Mouse (Mus musculus) embryonic facial prominence, embryonic 11.5 days (tissue): Measurements from ENCODE around the gene Lif. TPM values are rescaled to one million over a fixed set of nuclear protein-coding genes. Genes with fewer than 3 reads are reported as not detected.

Experiments
- ATAC-seq: fragments of 200-750 bp; cut with Nextera tagmentation; replicated peaks from 2 replicates; pipeline ENCODE4 v1.8.0; 2017; ENCODE audit warnings: low read depth; ENCODE audit not compliant: insufficient number of reproducible peaks, low FRiP score, low TSS enrichment
- DNase-seq: peaks from one replicate; pipeline ENCODE4 v3.0.0-alpha.2; 2015; ENCODE audit warnings: low spot score
- H3K27ac ChIP-seq: fragments of 300-500 bp; sonication (generic); replicated peaks from 2 replicates; pipeline ENCODE4 v1.5.1; 2014; ENCODE audit warnings: mild to moderate bottlenecking, low read depth, low read length, control low read depth
- H3K27me3 ChIP-seq: fragments of 300-500 bp; sonication (generic); 2 replicates; pipeline ENCODE4 v1.6.1; 2014; ENCODE audit warnings: mild to moderate bottlenecking, low read length, moderate library complexity, mixed read lengths; ENCODE audit not compliant: control insufficient read depth, insufficient read depth
- H3K36me3 ChIP-seq: fragments of 300-500 bp; sonication (generic); replicated peaks from 2 replicates; pipeline ENCODE4 v1.6.1; 2014; ENCODE audit warnings: low read depth, mild to moderate bottlenecking, low read length, moderate library complexity, mixed read lengths; ENCODE audit not compliant: control insufficient read depth, insufficient read depth
- H3K4me1 ChIP-seq: fragments of 300-500 bp; sonication (generic); 2 replicates; pipeline ENCODE4 v1.6.1; 2014; ENCODE audit warnings: low read length, mixed read lengths; ENCODE audit not compliant: control insufficient read depth, insufficient read depth
- H3K4me2 ChIP-seq: fragments of 300-500 bp; sonication (generic); 2 replicates; pipeline ENCODE4 v1.6.1; 2014; ENCODE audit warnings: low read depth, mild to moderate bottlenecking, control low read depth, low read length, moderate library complexity
- H3K4me3 ChIP-seq: fragments of 300-500 bp; sonication (generic); 2 replicates; pipeline ENCODE4 v1.5.1; 2014; ENCODE audit warnings: low read depth, low read length, control low read depth
- H3K9ac ChIP-seq: fragments of 300-500 bp; sonication (generic); replicated peaks from 2 replicates; pipeline ENCODE4 v1.6.1; 2014; ENCODE audit warnings: mild to moderate bottlenecking, control low read depth, low read length
- H3K9me3 ChIP-seq: fragments of 300-500 bp; sonication (generic); replicated peaks from 2 replicates; pipeline ENCODE4 v1.6.1; 2016; ENCODE audit warnings: mild to moderate bottlenecking, low read length, inconsistent platforms, mixed read lengths; ENCODE audit not compliant: control insufficient read depth
- WGBS: fragments of 180-500 bp; shearing (Covaris S2); extraction: QIAGEN DNeasy Blood & Tissue Kit; methylation state at CpG from one replicate; pipeline ENCODE4 v1.1.7; 2014; 5-methylcytosine and 5-hydroxymethylcytosine counted together
- polyA plus RNA-seq: library from polyadenylated mRNA; unstranded; fragments of >200 nt; fragmentation: Nextera tagmentation; extraction: Ambion mirVana; gene quantifications from 2 replicates; pipeline ENCODE4 v1.2.1, GENCODE M21; 2014

Gene Lif
- polyA plus RNA-seq, 1 experiment from 2014 or later: 0.07 TPM

DNA sequence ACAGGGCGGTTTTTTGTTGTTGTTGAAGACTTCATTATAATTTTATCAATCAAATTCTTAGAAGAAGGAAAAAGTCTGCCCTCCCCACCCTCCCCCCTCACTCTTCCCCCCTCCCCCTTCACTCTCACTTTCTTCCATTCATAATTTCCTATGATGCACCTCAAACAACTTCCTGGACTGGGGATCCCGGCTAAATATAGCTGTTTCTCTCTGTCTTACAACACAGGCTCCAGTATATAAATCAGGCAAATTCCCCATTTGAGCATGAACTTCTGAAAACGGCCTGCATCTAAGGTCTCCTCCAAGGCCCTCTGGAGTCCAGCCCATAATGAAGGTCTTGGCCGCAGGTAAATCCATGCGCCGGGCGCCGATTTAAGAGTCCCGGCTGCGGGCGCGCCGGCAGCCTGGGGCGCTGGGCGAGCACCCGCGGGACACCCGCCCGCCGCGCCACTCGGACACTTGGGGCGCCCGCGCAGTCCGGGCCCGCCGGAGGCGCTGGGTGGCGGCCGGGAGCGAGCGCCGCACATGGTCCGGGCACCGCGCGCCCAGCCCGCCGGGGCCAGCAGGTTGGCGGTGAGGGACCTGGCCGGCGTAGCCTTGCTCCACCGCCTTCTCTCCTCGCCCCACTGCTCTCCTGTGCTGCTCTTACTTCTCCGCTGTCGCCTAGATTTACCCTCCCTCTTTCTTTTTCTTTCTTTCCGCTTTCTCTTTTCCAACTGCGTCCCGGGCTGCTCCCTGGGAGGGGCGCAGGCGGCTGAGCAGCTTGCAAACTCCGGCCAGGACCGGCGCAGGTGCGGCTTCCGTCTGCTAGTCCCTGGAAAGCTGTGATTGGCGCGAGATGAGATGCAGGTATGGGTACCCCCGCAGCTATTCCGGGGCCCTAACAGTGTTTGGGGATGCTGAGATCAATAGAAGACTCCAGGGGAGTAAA is 9.2 kb downstream of the Lif start:
- no peak overlapping the region for H3K27ac ChIP-seq
- ATAC-seq: peak; percentile 31; the same call in 1 of the 2 replicates
- no peaks in the 10 kb centered on the region; the same call in 1 of the 2 replicates for H3K4me1 ChIP-seq

DNA sequence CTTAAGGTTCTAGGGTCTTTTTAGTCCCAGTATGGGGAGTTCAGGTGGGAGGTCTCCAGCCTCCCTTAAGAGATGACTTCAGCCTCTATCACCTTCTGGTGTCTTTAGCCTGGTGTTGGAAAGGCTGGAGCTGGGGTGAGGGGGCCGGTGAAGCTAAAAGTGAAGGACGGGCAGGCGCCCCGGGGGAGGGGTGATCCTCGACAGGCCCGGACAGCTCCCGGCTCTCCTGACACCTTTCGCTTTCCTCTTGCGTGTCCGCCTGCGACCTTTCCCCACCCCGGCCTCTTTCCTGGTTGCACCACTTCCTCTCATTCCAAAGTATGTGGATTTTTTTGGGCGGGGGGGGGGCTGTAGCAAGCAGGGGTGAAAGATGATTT is 9.8 kb downstream of the Lif start:
- Histone ChIP-seq H3K27ac (no peak overlapping the region), H3K4me1 (no peaks in the 10 kb centered on the region; the same call in 1 of the 2 replicates), H3K4me3 (peak overlapping the region; percentile 42), H3K9me3 (no peaks in the 10 kb centered on the region), H3K9ac (no peak overlapping the region), H3K27me3 (peaks cover 37% of the 10 kb centered on the region), H3K36me3 (no peaks in the 10 kb centered on the region), H3K4me2 (peak overlapping the region; percentile 89)
- ATAC-seq (no peak), DNase-seq (no peak)
- WGBS: 1% methylated on average over 13 of the region's 13 CpGs

More for the DNA sequence above, 9.2 kb downstream of the Lif start:
- WGBS: under 1% methylated on average over 61 of the region's 61 CpGs
- Histone ChIP-seq H3K36me3 (no peaks in the 10 kb centered on the region), H3K4me3 (peak overlapping the region; percentile 42), H3K9ac (peak overlapping the region; percentile 54), H3K27me3 (peaks cover 37% of the 10 kb centered on the region), H3K9me3 (no peaks in the 10 kb centered on the region), H3K4me2 (peak overlapping the region; percentile 89)
- peak; percentile 52 for DNase-seq

DNA sequence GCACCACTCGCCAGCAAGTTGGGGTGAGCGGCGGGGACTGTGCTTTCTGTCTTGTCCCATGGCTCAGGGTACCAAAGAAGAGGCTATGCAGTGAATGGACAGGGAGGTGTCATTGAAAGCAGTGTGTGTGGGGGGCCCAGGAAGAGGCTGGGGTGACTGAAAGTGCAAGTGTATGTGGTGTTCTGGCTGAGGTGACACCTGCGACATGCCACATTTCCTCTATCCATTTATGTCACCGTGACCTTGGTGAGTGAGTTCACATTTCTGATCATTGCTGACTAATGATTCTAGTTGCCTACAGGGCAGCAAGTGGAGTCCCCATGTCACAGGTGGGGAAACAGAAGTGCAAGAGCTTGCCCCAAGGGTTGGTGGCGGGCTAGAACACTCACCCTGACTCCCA is 11.1 kb downstream of the Lif start:
- WGBS: 81% methylated on average over 6 of the region's 6 CpGs
- H3K27me3 ChIP-seq: peaks cover 37% of the 10 kb centered on the region

DNA sequence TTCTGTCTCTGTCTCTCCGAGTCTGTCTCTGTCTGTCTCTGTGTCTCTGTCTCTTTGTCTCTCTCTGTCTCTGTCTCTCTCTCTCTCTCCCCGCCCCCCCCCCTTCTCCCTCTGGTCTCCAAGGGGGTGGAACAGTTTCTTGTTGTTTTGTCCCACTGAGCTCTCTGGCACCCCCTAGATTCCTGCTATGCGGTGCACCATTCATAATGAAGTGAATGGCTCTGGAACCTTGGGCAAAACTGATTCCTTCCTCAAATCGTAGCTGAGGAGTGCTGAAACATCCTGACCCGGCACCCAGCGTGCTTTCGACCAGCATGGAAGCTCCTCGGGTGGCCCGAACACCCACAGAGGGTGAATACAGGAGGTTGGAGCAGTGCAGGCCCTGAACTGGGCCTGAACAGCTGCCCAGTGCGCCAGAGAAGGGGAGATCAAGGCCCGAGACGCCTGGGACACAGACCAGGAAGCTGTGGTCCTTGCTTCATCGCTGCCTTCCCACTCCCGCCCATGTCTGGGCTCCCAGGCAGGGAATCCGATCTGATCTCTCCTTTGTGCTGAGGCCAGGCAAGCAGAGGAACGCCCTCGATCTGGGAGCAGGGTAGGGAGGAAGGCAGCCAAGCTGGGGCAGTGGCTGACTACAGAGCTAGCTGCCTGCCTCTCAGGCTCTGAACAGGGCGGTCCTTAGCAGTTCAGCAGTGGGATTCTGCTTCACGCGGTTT is 13.5 kb downstream of the Lif start:
- Histone ChIP-seq H3K36me3 (no peaks in the 10 kb centered on the region), H3K4me1 (no peaks in the 10 kb centered on the region; the same call in 1 of the 2 replicates), H3K4me3 (no peak overlapping the region), H3K9ac (peak overlapping the region; percentile 30; the same call in 1 of the 2 replicates), H3K27me3 (peaks cover 20% of the 10 kb centered on the region), H3K27ac (no peak overlapping the region), H3K9me3 (no peaks in the 10 kb centered on the region), H3K4me2 (no peak overlapping the region)
- ATAC-seq (0 out of 2 replicates have a peak, but pooled peaks have one; percentile 21), DNase-seq (peak; percentile 51)
- WGBS: 20% methylated on average over 20 of the region's 20 CpGs

More for the DNA sequence above, 11.1 kb downstream of the Lif start:
- ATAC-seq (no peak), DNase-seq (no peak)
- Histone ChIP-seq H3K4me2 (no peak overlapping the region), H3K9ac (no peak overlapping the region), H3K27ac (no peak overlapping the region), H3K9me3 (no peaks in the 10 kb centered on the region), H3K4me1 (no peaks in the 10 kb centered on the region; the same call in 1 of the 2 replicates), H3K4me3 (no peak overlapping the region), H3K36me3 (no peaks in the 10 kb centered on the region)

DNA sequence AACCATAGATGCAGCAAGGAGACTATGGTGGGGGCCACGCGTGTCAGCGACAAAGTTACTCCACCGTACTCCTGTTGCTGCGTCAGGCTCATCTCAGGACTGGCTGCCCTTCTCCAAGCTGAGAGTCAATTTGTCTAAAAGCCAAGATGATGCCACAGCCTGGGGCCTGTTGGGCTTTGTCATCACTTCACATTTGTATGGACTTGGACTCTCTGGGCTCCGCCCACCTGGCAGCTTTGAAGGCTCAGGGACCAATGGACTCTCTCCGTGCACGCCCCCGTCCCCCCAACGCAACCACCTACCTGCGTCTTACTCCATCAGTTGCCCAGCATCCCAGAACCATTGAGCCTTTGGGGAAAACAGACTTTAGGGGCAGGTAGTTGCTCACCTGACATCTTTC is 14.2 kb downstream of the Lif start:
- peaks cover 17% of the 10 kb centered on the region for H3K27me3 ChIP-seq
- H3K4me3 ChIP-seq: no peak overlapping the region
- 54% methylated on average over 11 of the region's 11 CpGs for WGBS
- H3K9me3 ChIP-seq: no peaks in the 10 kb centered on the region
- ATAC-seq: no peak
- no peak overlapping the region for H3K4me2 ChIP-seq
- no peak for DNase-seq
- H3K36me3 ChIP-seq: no peaks in the 10 kb centered on the region
- H3K27ac ChIP-seq: no peak overlapping the region
- no peak overlapping the region for H3K9ac ChIP-seq
- H3K4me1 ChIP-seq: no peaks in the 10 kb centered on the region; the same call in 1 of the 2 replicates

DNA sequence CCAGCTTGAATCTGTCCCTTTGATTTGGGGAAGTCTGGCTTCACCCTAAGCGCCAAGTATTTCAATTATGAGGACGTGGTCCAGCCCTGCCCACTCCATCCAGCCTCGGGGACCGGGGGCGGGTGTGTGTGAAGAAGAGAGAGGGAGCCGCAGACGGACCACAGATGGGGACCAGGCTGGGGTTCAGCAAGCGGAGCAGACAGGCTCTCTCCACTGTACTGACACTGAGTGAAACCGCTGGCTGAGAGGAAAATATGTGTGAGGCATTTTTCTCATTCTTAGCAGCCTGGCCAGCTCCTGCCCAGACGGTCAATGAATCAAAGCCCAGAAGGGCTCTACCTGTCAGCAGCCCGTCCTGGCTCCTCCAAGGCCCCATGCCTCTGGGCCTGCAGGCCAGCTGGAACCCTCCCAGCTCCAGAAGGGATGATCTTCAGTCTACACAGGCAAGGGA is 19.1 kb downstream of the Lif start:
- no peak for ATAC-seq
- Histone ChIP-seq H3K4me3 (no peak overlapping the region), H3K9me3 (no peaks in the 10 kb centered on the region), H3K27ac (no peak overlapping the region), H3K9ac (no peak overlapping the region), H3K4me1 (no peaks in the 10 kb centered on the region), H3K36me3 (no peaks in the 10 kb centered on the region), H3K4me2 (no peak overlapping the region), H3K27me3 (no peaks in the 10 kb centered on the region)
- no peak for DNase-seq
- 71% methylated on average over 11 of the region's 11 CpGs for WGBS

DNA sequence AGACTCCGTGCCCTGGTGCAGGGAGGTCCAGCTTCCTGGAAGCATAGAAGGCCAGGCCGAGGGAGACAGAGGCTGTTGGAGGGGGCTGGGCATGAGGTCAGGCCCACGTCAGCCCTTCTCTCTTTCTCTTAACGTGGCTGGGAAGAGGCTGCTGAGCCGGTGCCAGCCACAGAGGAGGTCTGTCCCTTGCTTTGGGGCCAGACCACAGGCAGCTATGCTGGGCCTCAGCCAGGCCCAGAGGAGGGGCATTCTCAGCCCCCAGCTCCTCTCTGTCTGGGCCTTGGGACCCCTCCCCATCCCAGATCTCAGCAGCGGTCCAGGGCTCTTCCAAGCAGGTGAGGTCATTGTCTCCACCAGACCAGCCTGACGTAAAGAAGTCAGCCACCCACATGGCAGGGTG is 22.6 kb downstream of the Lif start:
- 52% methylated on average over 7 of the region's 7 CpGs for WGBS
- H3K9me3 ChIP-seq: no peaks in the 10 kb centered on the region

More for the DNA sequence above, 22.6 kb downstream of the Lif start:
- ATAC-seq: no peak
- H3K27me3 ChIP-seq: no peaks in the 10 kb centered on the region
- no peak for DNase-seq
- H3K4me2 ChIP-seq: peak overlapping the region; percentile 13; the same call in 1 of the 2 replicates
- H3K27ac ChIP-seq: no peak overlapping the region
- H3K4me3 ChIP-seq: no peak overlapping the region
- no peaks in the 10 kb centered on the region for H3K4me1 ChIP-seq
- no peaks in the 10 kb centered on the region for H3K36me3 ChIP-seq
- H3K9ac ChIP-seq: no peak overlapping the region
